ENCODE assay signal across 15 mouse cellular contexts in the genomic region with DNA sequence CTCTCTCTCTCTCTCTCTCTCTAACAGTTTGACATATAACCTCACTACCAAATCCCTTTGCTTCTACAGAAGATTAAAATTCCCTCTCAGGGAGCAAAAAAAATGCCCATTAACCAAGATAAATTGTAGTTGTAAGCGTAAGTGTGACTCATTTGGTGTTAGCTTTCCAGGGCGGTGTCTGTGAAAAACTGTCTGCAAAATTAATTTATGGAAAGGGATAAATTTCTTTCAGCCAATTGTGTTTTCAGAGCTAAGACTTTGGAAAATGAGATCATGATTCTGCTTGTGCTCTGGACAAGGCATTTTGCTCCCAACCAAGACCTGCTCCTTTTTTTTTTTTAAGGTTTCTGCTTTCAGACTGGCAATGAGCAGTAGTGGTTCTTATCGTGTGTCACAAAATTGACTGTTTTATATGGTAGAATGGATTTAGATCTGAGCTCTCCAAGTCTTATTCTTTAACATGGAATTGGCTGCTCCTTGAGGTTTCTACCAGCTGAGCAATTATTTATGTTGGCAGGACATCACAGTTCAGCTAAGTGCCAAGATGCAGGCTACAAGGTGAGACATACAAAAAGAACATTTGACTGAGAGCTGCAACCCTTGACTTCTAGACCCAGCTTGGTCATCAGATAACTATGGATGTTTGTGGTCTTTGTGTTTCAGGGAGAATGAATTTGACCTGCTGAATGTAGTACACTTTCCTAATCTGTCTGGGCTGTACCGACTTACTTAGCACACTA.
"Had no signal": no experiment of that assay in that cellular context is flagged by ENCODE, and none has a peak within 500 bp of the region (broad histone marks: within the 10 kb centered on the region; RNA-seq: fewer than 3 reads in every experiment).

No protein-coding gene starts in this region.

- H3K4me1 ChIP-seq: kidney, embryonic 15.5 days; lung, embryonic 15.5 days; neural tube, embryonic 12.5 days; stomach, embryonic 15.5 days had no signal

- DNase-seq: kidney, adult 2 months; kidney, postnatal 14 days; kidney, postnatal 4 days; liver, postnatal 0 days; lung, postnatal 10 days; lung, postnatal 4 days; midbrain, embryonic 14.5 days; retina, postnatal 1 day; right cerebral cortex, postnatal 25 days; spleen, adult 18-20 months; thymus, postnatal 25 days had no signal

- H3K4me3 ChIP-seq: kidney, embryonic 15.5 days; lung, embryonic 15.5 days; neural tube, embryonic 12.5 days; stomach, embryonic 15.5 days had no signal
